Mouse (Mus musculus): Measurements from ENCODE around the gene Cmtr1.

DNA sequence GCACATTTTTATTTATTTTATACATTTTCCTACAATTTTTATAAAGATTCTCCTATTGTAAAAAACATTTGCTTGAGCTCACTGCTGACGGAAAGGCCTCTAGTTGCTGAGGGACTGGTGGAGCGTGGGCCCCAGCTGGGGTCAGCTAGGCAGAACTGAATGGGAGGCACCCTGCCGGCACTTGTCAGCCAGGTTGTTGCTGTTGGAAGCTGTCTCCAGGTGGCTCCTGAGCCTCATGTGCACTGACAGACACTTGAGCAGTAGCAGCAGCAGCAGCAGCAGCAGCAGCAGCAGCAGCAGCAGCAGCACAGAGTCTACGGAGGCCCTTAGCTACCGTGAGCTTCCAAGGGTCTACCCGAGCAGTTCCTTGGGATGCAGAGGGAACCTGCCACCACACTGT lies 27.0 kb downstream of the Cmtr1 start:
- TF ChIP-seq CTCF (IDR thresholded peaks at IDR 0.05; ENCODE audit: extremely low read depth, insufficient read depth, low read length) (no peak), POLR2A (IDR thresholded peaks at IDR 0.05; ENCODE audit: extremely low read depth, insufficient read depth, low read length) (no peak)
